Mouse (Mus musculus): ENCODE data around the gene Rars. TPM values are rescaled to one million over a fixed set of nuclear protein-coding genes. Genes with fewer than 3 reads are reported as not detected.
A peak's percentile ranks its signal among the peaks of the same experiment; 100 is the strongest.

Gene Rars
- polyA plus RNA-seq, 1 experiment from 2014 or later: 111 TPM

GRCm38 (mm10) chr11:35863653-35864052 lies 29.3 kb upstream of the Rars start:
- no peaks in the 10 kb centered on the region for H3K9me3 ChIP-seq (ENCODE audit: control insufficient read depth, low read length)
- peaks cover 17% of the 10 kb centered on the region for H3K4me1 ChIP-seq (ENCODE audit: control insufficient read depth, insufficient read depth, low read length)
- no peak overlapping the region for H3K4me2 ChIP-seq (ENCODE audit: low read depth, severe bottlenecking)
- H3K4me3 ChIP-seq (ENCODE audit: low read depth, low read length): no peak overlapping the region
- no peak for DNase-seq (ENCODE audit: low spot score)
- ATAC-seq (ENCODE audit: insufficient number of reproducible peaks, low FRiP score, low TSS enrichment, low read depth): no peak
- H3K27ac ChIP-seq (replicated peaks; ENCODE audit: low read depth, low read length): no peak overlapping the region
- no peaks in the 10 kb centered on the region for H3K27me3 ChIP-seq (ENCODE audit: control insufficient read depth, insufficient read depth, low read length)
- no peaks in the 10 kb centered on the region for H3K36me3 ChIP-seq (ENCODE audit: control insufficient read depth, insufficient read depth, low read length)
- H3K9ac ChIP-seq (ENCODE audit: low read length): no peak overlapping the region
- WGBS: 93% methylated on average over 5 of the region's 5 CpGs

DNA sequence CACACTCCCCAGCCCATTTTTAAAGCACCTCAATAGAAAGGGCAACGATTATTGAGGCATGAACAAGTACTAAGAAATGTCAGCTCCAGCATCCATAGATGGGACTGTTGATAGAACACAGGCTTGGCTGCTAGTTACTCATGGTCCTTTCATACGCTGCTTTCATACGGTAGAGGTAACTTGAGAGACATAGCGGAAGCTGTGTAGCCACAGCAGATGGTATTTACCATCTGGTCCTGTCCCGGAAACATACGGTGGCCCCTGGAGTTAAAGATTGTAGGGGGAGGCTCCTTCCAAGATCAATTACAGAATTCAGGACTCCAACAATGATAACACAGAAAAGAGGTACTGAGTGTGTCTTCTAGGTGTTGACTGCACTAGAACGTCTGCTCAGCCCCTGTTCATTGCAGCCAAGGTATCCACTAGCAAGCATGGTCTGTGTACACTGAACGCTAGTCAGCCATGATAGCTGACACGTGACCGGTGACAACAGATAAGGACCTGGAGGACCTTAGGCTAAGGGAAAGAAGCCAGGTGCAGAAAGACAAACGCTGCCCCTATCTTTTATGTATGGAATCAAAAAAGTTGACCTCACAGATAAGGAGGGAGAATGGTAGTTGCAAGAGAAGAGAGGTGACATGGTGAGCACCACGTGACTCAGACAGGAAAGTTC lies 23.2 kb upstream of the Rars start:
- ATAC-seq (ENCODE audit: insufficient number of reproducible peaks, low FRiP score, low TSS enrichment, low read depth) (no peak), DNase-seq (ENCODE audit: low spot score) (no peak)
- H3K9me3 ChIP-seq (ENCODE audit: control insufficient read depth, low read length): no peaks in the 10 kb centered on the region
- H3K4me3 ChIP-seq (ENCODE audit: low read depth, low read length): no peak overlapping the region
- H3K9ac ChIP-seq (ENCODE audit: low read length): no peak overlapping the region
- H3K4me1 ChIP-seq (ENCODE audit: control insufficient read depth, insufficient read depth, low read length): 0 out of 2 replicates have a peak, but pooled peaks cover 2% of the 10 kb centered on the region
- no peak overlapping the region for H3K27ac ChIP-seq (replicated peaks; ENCODE audit: low read depth, low read length)
- 86% methylated on average over 12 of the region's 12 CpGs for WGBS
- no peaks in the 10 kb centered on the region for H3K36me3 ChIP-seq (ENCODE audit: control insufficient read depth, insufficient read depth, low read length)
- H3K27me3 ChIP-seq (ENCODE audit: control insufficient read depth, insufficient read depth, low read length): no peaks in the 10 kb centered on the region
- no peak overlapping the region for H3K4me2 ChIP-seq (ENCODE audit: low read depth, severe bottlenecking)

DNA sequence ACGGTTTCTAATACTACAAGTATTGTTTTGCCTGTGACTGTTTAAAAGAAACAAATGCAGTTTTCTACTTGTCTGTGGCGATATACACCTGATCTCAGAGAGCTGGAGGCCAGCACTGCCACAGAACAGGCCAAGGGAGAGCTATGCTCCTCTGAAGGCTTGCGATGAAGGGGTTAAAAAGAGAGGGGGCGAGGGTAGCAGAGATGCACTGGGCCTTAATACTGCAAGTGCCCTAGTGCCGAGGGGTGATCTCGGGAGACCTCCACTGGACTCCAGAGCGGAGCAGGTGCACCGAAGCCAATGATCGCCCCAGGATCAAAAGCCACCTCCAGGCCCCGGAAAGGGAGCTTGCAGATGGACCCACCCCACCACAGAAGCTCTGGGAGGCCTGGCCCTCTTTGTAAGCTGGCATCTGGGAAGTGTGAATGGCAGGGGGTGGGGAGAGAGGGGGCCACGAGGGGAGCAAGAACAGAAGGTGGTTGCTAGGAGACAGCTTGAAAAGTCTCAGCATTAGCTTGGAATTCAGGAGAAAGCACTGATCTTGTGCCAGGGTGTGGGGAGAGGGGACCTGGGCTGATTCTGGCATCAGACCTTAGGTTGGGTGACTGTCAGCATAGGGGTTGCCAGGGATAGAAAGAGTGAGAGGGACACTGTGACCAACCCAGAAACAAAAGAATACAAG lies 22.2 kb upstream of the Rars start:
- no peak overlapping the region for H3K4me2 ChIP-seq (ENCODE audit: low read depth, severe bottlenecking)
- H3K4me1 ChIP-seq (ENCODE audit: control insufficient read depth, insufficient read depth, low read length): 0 out of 2 replicates have a peak, but pooled peaks cover 2% of the 10 kb centered on the region
- no peak overlapping the region for H3K9ac ChIP-seq (ENCODE audit: low read length)
- H3K36me3 ChIP-seq (ENCODE audit: control insufficient read depth, insufficient read depth, low read length): no peaks in the 10 kb centered on the region; the same call in 1 of the 2 replicates
- no peaks in the 10 kb centered on the region for H3K27me3 ChIP-seq (ENCODE audit: control insufficient read depth, insufficient read depth, low read length)
- no peak overlapping the region for H3K4me3 ChIP-seq (ENCODE audit: low read depth, low read length)
- 61% methylated on average over 11 of the region's 11 CpGs for WGBS
- H3K27ac ChIP-seq (replicated peaks; ENCODE audit: low read depth, low read length): no peak overlapping the region
- no peaks in the 10 kb centered on the region for H3K9me3 ChIP-seq (ENCODE audit: control insufficient read depth, low read length)
- no peak for DNase-seq (ENCODE audit: low spot score)
- no peak for ATAC-seq (ENCODE audit: insufficient number of reproducible peaks, low FRiP score, low TSS enrichment, low read depth)

DNA sequence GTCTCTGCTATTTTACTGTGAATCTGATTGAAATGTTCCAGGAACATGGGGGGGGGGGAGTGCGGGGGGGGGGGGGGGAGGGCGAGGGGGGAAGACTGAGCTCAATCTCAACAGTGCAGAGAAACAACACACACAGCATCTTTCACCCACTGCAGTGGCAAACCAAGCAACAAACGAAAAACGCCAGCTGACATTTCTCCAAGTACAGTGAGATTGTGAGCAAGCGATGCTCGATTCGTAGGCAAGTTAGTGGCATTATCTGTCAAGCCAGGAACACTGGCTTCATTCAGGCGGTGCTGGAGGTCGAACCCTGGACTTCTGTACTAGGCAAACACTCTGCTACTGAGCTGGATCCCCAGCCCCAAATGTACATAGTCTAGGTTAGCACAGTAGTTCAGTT lies 21.3 kb upstream of the Rars start:
- DNase-seq (ENCODE audit: low spot score) (no peak), ATAC-seq (ENCODE audit: insufficient number of reproducible peaks, low FRiP score, low TSS enrichment, low read depth) (no peak)
- Histone ChIP-seq H3K9ac (ENCODE audit: low read length) (no peak overlapping the region), H3K27ac (replicated peaks; ENCODE audit: low read depth, low read length) (no peak overlapping the region), H3K27me3 (ENCODE audit: control insufficient read depth, insufficient read depth, low read length) (no peaks in the 10 kb centered on the region), H3K4me1 (ENCODE audit: control insufficient read depth, insufficient read depth, low read length) (0 out of 2 replicates have a peak, but pooled peaks cover 2% of the 10 kb centered on the region), H3K36me3 (ENCODE audit: control insufficient read depth, insufficient read depth, low read length) (no peaks in the 10 kb centered on the region; the same call in 1 of the 2 replicates), H3K9me3 (ENCODE audit: control insufficient read depth, low read length) (no peaks in the 10 kb centered on the region), H3K4me3 (ENCODE audit: low read depth, low read length) (no peak overlapping the region), H3K4me2 (ENCODE audit: low read depth, severe bottlenecking) (no peak overlapping the region)
- 86% methylated on average over 7 of the region's 9 CpGs for WGBS

GRCm38 (mm10) chr11:35854941-35855340 lies 20.6 kb upstream of the Rars start:
- DNase-seq (ENCODE audit: low spot score) (no peak), ATAC-seq (ENCODE audit: insufficient number of reproducible peaks, low FRiP score, low TSS enrichment, low read depth) (no peak)
- H3K9me3 ChIP-seq (ENCODE audit: control insufficient read depth, low read length): no peaks in the 10 kb centered on the region
- H3K4me3 ChIP-seq (ENCODE audit: low read depth, low read length): no peak overlapping the region
- H3K36me3 ChIP-seq (ENCODE audit: control insufficient read depth, insufficient read depth, low read length): no peaks in the 10 kb centered on the region; the same call in 1 of the 2 replicates
- H3K9ac ChIP-seq (ENCODE audit: low read length): no peak overlapping the region
- no peaks in the 10 kb centered on the region for H3K27me3 ChIP-seq (ENCODE audit: control insufficient read depth, insufficient read depth, low read length)
- no peak overlapping the region for H3K27ac ChIP-seq (replicated peaks; ENCODE audit: low read depth, low read length)
- H3K4me2 ChIP-seq (ENCODE audit: low read depth, severe bottlenecking): no peak overlapping the region
- WGBS: 93% methylated on average over 5 of the region's 5 CpGs
- 0 out of 2 replicates have a peak, but pooled peaks cover 2% of the 10 kb centered on the region for H3K4me1 ChIP-seq (ENCODE audit: control insufficient read depth, insufficient read depth, low read length)

- H3K4me1 ChIP-seq (ENCODE audit: control insufficient read depth, insufficient read depth, low read length): 0 out of 2 replicates have a peak, but pooled peaks cover 2% of the 10 kb centered on the region
- DNase-seq (ENCODE audit: low spot score): no peak
- no peak overlapping the region for H3K9ac ChIP-seq (ENCODE audit: low read length)
- H3K36me3 ChIP-seq (ENCODE audit: control insufficient read depth, insufficient read depth, low read length): no peaks in the 10 kb centered on the region; the same call in 1 of the 2 replicates
- ATAC-seq (ENCODE audit: insufficient number of reproducible peaks, low FRiP score, low TSS enrichment, low read depth): no peak
- 95% methylated on average over 4 of the region's 4 CpGs for WGBS
- H3K27me3 ChIP-seq (ENCODE audit: control insufficient read depth, insufficient read depth, low read length): no peaks in the 10 kb centered on the region
- H3K27ac ChIP-seq (replicated peaks; ENCODE audit: low read depth, low read length): no peak overlapping the region
- no peaks in the 10 kb centered on the region for H3K9me3 ChIP-seq (ENCODE audit: control insufficient read depth, low read length)
- H3K4me3 ChIP-seq (ENCODE audit: low read depth, low read length): no peak overlapping the region
- no peak overlapping the region for H3K4me2 ChIP-seq (ENCODE audit: low read depth, severe bottlenecking)
Observed at GRCm38 (mm10) chr11:35853651-35854050, 19.3 kb upstream of the Rars start.

- Histone ChIP-seq H3K4me1 (ENCODE audit: control insufficient read depth, insufficient read depth, low read length) (0 out of 2 replicates have a peak, but pooled peaks cover 2% of the 10 kb centered on the region), H3K36me3 (ENCODE audit: control insufficient read depth, insufficient read depth, low read length) (no peaks in the 10 kb centered on the region; the same call in 1 of the 2 replicates), H3K9ac (ENCODE audit: low read length) (no peak overlapping the region), H3K27ac (replicated peaks; ENCODE audit: low read depth, low read length) (no peak overlapping the region), H3K4me3 (ENCODE audit: low read depth, low read length) (no peak overlapping the region), H3K27me3 (ENCODE audit: control insufficient read depth, insufficient read depth, low read length) (no peaks in the 10 kb centered on the region), H3K9me3 (ENCODE audit: control insufficient read depth, low read length) (no peaks in the 10 kb centered on the region), H3K4me2 (ENCODE audit: low read depth, severe bottlenecking) (no peak overlapping the region)
- DNase-seq (ENCODE audit: low spot score) (peak; percentile 71), ATAC-seq (ENCODE audit: insufficient number of reproducible peaks, low FRiP score, low TSS enrichment, low read depth) (no peak)
- WGBS: 59% methylated on average over 4 of the region's 4 CpGs
Observed at GRCm38 (mm10) chr11:35852731-35853130, 18.4 kb upstream of the Rars start.

- Histone ChIP-seq H3K4me2 (ENCODE audit: low read depth, severe bottlenecking) (no peak overlapping the region), H3K27ac (replicated peaks; ENCODE audit: low read depth, low read length) (no peak overlapping the region), H3K4me1 (ENCODE audit: control insufficient read depth, insufficient read depth, low read length) (no peaks in the 10 kb centered on the region), H3K4me3 (ENCODE audit: low read depth, low read length) (no peak overlapping the region), H3K27me3 (ENCODE audit: control insufficient read depth, insufficient read depth, low read length) (no peaks in the 10 kb centered on the region), H3K9ac (ENCODE audit: low read length) (no peak overlapping the region), H3K9me3 (ENCODE audit: control insufficient read depth, low read length) (no peaks in the 10 kb centered on the region), H3K36me3 (ENCODE audit: control insufficient read depth, insufficient read depth, low read length) (no peaks in the 10 kb centered on the region)
- WGBS: 90% methylated on average over 9 of the region's 9 CpGs
- no peak for ATAC-seq (ENCODE audit: insufficient number of reproducible peaks, low FRiP score, low TSS enrichment, low read depth)
- DNase-seq (ENCODE audit: low spot score): no peak
Observed at GRCm38 (mm10) chr11:35844299-35844698, 10.0 kb upstream of the Rars start.

All from limb, embryonic 11.5 days (tissue).